Mouse (Mus musculus) heart, postnatal 0 days (tissue): ENCODE data around the gene Oxnad1.

Source experiments
- CTCF ChIP-seq: IDR thresholded peaks from 2 replicates; pipeline ENCODE4 v1.5.1; 2016; ENCODE audit warnings: antibody characterized with exemption, control low read depth, low read depth
- EP300 ChIP-seq: IDR thresholded peaks from 2 replicates; pipeline ENCODE4 v1.6.1; 2016; ENCODE audit warnings: antibody characterized with exemption, low read depth

GRCm38 (mm10) chr14:32082891-32083290, 2.3 kb upstream of the Oxnad1 start:
- no peak for TF ChIP-seq CTCF
- TF ChIP-seq EP300 = no peak
